Mouse (Mus musculus): Measurements from ENCODE around the gene Bsn. TPM values are rescaled to one million over a fixed set of nuclear protein-coding genes. Genes with fewer than 3 reads are reported as not detected.

The Bsn gene
- polyA plus RNA-seq, 1 experiment from 2014 or later, result 2.9 TPM

- Histone ChIP-seq H3K27me3 (ENCODE audit: control insufficient read depth, insufficient read depth, low read length) (no peaks in the 10 kb centered on the region), H3K36me3 (ENCODE audit: control insufficient read depth, insufficient read depth, low read length) (peaks cover 21% of the 10 kb centered on the region), H3K27ac (ENCODE audit: low read length) (0 out of 2 replicates have a peak overlapping the region, but pooled peaks have one; percentile 1), H3K9ac (ENCODE audit: low read length) (no peak overlapping the region; the same call in 1 of the 2 replicates), H3K4me2 (ENCODE audit: low read depth, low read length) (no peak overlapping the region), H3K9me3 (replicated peaks; ENCODE audit: control insufficient read depth, low read length) (no peaks in the 10 kb centered on the region), H3K4me3 (replicated peaks; ENCODE audit: low read length) (no peak overlapping the region), H3K4me1 (ENCODE audit: control insufficient read depth, insufficient read depth, low read length) (peaks cover 21% of the 10 kb centered on the region)
- ATAC-seq (ENCODE audit: insufficient read depth, low FRiP score), result no peak
- 88% methylated on average over 22 of the region's 22 CpGs for WGBS
These were observed 135.7 kb downstream of the Bsn start for GRCm38 (mm10) chr9:108054331-108055040.

DNA sequence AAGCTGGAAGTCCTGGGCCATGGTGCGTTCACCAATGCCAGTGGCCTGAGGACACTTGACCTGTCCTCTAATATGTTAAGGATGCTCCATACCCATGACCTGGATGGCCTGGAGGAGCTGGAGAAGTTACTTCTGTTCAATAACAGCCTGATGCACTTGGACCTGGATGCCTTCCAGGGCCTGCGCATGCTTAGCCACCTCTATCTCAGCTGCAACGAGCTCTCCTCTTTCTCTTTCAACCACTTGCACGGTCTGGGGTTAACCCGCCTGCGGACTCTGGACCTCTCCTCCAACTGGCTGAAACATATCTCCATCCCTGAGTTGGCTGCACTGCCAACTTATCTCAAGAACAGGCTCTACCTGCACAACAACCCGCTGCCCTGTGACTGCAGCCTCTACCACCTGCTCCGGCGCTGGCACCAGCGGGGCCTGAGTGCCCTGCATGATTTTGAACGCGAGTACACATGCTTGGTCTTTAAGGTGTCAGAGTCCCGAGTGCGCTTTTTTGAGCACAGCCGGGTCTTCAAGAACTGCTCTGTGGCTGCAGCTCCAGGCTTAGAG, 136.4 kb downstream of the Bsn start:
- no peak overlapping the region for H3K4me3 ChIP-seq (replicated peaks; ENCODE audit: low read length)
- 86% methylated on average over 15 of the region's 15 CpGs for WGBS
- H3K9ac ChIP-seq (ENCODE audit: low read length), result peak overlapping the region; percentile 60; the same call in 1 of the 2 replicates

GRCm38 (mm10) chr9:108052885-108053664, 137.1 kb downstream of the Bsn start, which contains the start of gene Amigo3:
TSS of gene Amigo3 (plus strand) at chr9:108053159.
- Histone ChIP-seq H3K4me1 (ENCODE audit: control insufficient read depth, insufficient read depth, low read length) (peaks cover 26% of the 10 kb centered on the region), H3K27ac (ENCODE audit: low read length) (peak within 1 kb of the TSS; percentile 67), H3K27me3 (ENCODE audit: control insufficient read depth, insufficient read depth, low read length) (no peaks in the 10 kb centered on the region), H3K9me3 (replicated peaks; ENCODE audit: control insufficient read depth, low read length) (no peaks in the 10 kb centered on the region), H3K36me3 (ENCODE audit: control insufficient read depth, insufficient read depth, low read length) (0 out of 2 replicates have a peak, but pooled peaks cover 15% of the 10 kb centered on the region), H3K4me2 (ENCODE audit: low read depth, low read length) (peak within 1 kb of the TSS; percentile 53), H3K4me3 (replicated peaks; ENCODE audit: low read length) (peak within 1 kb of the TSS; percentile 19; the same call in 1 of the 2 replicates), H3K9ac (ENCODE audit: low read length) (peak within 1 kb of the TSS; percentile 60)
- 51% methylated on average over 20 of the region's 20 CpGs for WGBS
- ATAC-seq (ENCODE audit: insufficient read depth, low FRiP score), result peak; percentile 69

More for the DNA sequence above, 136.4 kb downstream of the Bsn start:
- no peak for ATAC-seq (ENCODE audit: insufficient read depth, low FRiP score)
- no peaks in the 10 kb centered on the region for H3K27me3 ChIP-seq (ENCODE audit: control insufficient read depth, insufficient read depth, low read length)
- H3K4me1 ChIP-seq (ENCODE audit: control insufficient read depth, insufficient read depth, low read length), result peaks cover 22% of the 10 kb centered on the region
- H3K4me2 ChIP-seq (ENCODE audit: low read depth, low read length), result no peak overlapping the region
- H3K36me3 ChIP-seq (ENCODE audit: control insufficient read depth, insufficient read depth, low read length), result peaks cover 16% of the 10 kb centered on the region; the same call in 1 of the 2 replicates
- peak overlapping the region; percentile 67 for H3K27ac ChIP-seq (ENCODE audit: low read length)
- H3K9me3 ChIP-seq (replicated peaks; ENCODE audit: control insufficient read depth, low read length), result no peaks in the 10 kb centered on the region

GRCm38 (mm10) chr9:108052411-108052810, 137.8 kb downstream of the Bsn start:
- WGBS, result 69% methylated on average over 7 of the region's 7 CpGs
- H3K4me3 ChIP-seq (replicated peaks; ENCODE audit: low read length), result no peak overlapping the region
- no peaks in the 10 kb centered on the region for H3K27me3 ChIP-seq (ENCODE audit: control insufficient read depth, insufficient read depth, low read length)
- H3K9me3 ChIP-seq (replicated peaks; ENCODE audit: control insufficient read depth, low read length), result no peaks in the 10 kb centered on the region
- no peak overlapping the region for H3K4me2 ChIP-seq (ENCODE audit: low read depth, low read length)
- H3K36me3 ChIP-seq (ENCODE audit: control insufficient read depth, insufficient read depth, low read length), result 0 out of 2 replicates have a peak, but pooled peaks cover 15% of the 10 kb centered on the region
- H3K27ac ChIP-seq (ENCODE audit: low read length), result peak overlapping the region; percentile 46
- H3K9ac ChIP-seq (ENCODE audit: low read length), result peak overlapping the region; percentile 32; the same call in 1 of the 2 replicates
- ATAC-seq (ENCODE audit: insufficient read depth, low FRiP score), result no peak
- H3K4me1 ChIP-seq (ENCODE audit: control insufficient read depth, insufficient read depth, low read length), result peaks cover 31% of the 10 kb centered on the region

- Histone ChIP-seq H3K9ac (ENCODE audit: low read length) (peak overlapping the region; percentile 32; the same call in 1 of the 2 replicates), H3K27ac (ENCODE audit: low read length) (no peak overlapping the region)
- 75% methylated on average over 4 of the region's 4 CpGs for WGBS
These were observed 138.3 kb downstream of the Bsn start for GRCm38 (mm10) chr9:108051931-108052220.

DNA sequence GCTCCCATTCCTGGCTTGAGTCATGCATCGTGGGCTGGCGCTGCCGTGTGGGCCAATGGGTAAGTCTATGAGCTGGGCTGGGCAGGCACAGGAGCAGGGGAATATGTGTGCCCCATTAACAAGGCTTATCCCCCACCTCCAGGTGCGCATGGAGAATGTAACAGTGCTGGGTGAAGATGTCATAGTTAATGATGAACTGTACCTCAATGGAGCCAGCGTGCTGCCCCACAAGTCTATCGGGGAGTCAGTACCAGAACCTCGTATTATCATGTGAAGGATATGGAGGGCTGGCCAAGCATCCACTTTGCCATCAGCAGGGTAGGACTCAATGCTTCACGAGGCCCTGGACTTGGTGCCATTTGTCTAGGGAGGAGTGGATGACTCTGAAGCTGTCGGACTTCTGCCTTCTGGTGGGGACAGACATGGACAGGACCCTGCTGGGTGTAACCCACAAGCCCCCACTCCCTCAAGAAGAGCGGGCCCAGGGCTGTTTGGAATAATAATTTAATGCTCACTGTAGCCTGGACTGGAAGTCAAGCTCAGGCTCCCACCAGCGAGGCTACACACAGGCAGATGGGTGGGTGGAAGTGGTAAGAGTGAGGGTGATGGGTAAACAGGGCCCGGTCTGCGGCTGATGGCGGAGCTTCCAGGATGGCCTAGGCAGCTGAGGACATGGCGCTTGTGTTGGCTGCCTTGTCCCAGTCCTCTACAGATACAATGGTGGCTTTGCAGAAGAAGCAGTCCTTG, 138.8 kb downstream of the Bsn start:
- no peak overlapping the region for H3K4me3 ChIP-seq (replicated peaks; ENCODE audit: low read length)
- WGBS, result 93% methylated on average over 15 of the region's 15 CpGs
- no peak overlapping the region for H3K27ac ChIP-seq (ENCODE audit: low read length)
- no peaks in the 10 kb centered on the region for H3K9me3 ChIP-seq (replicated peaks; ENCODE audit: control insufficient read depth, low read length)
- ATAC-seq (ENCODE audit: insufficient read depth, low FRiP score), result no peak
- H3K27me3 ChIP-seq (ENCODE audit: control insufficient read depth, insufficient read depth, low read length), result no peaks in the 10 kb centered on the region
- peaks cover 17% of the 10 kb centered on the region; the same call in 1 of the 2 replicates for H3K36me3 ChIP-seq (ENCODE audit: control insufficient read depth, insufficient read depth, low read length)
- no peak overlapping the region for H3K4me2 ChIP-seq (ENCODE audit: low read depth, low read length)
- H3K4me1 ChIP-seq (ENCODE audit: control insufficient read depth, insufficient read depth, low read length), result peaks cover 31% of the 10 kb centered on the region
- H3K9ac ChIP-seq (ENCODE audit: low read length), result no peak overlapping the region

More at GRCm38 (mm10) chr9:108051931-108052220, 138.3 kb downstream of the Bsn start:
- Histone ChIP-seq H3K9me3 (replicated peaks; ENCODE audit: control insufficient read depth, low read length) (no peaks in the 10 kb centered on the region), H3K4me1 (ENCODE audit: control insufficient read depth, insufficient read depth, low read length) (peaks cover 31% of the 10 kb centered on the region), H3K36me3 (ENCODE audit: control insufficient read depth, insufficient read depth, low read length) (peaks cover 17% of the 10 kb centered on the region; the same call in 1 of the 2 replicates), H3K4me2 (ENCODE audit: low read depth, low read length) (no peak overlapping the region), H3K27me3 (ENCODE audit: control insufficient read depth, insufficient read depth, low read length) (no peaks in the 10 kb centered on the region), H3K4me3 (replicated peaks; ENCODE audit: low read length) (no peak overlapping the region)
- no peak for ATAC-seq (ENCODE audit: insufficient read depth, low FRiP score)

DNA sequence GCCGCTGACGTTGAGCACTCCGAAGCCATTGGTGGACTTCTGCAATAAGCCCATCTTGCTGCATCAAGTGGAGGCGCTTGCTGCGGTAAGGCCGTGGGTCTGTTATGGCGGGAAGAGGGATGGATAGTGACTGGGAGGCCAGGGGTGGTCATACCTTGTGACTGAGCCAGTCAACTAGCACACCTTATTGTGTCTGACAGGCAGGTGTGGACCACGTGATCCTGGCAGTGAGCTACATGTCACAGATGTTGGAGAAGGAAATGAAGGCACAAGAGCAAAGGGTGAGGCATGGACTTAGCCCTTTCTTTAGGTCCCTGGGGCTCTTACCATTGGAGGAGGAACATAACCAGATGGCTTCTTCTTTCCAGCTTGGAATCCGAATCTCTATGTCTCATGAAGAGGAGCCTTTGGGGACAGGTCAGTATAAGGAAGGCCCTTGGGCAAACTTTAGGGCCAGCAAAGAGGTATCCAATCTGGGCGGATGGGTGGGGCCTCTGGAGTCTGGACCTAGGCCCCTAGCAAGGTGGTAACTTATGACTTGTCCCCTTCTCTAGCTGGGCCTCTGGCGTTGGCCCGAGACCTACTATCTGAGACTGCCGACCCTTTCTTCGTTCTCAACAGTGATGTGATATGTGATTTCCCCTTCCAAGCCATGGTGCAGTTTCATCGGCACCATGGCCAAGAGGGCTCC, 140.5 kb downstream of the Bsn start:
- Histone ChIP-seq H3K27me3 (ENCODE audit: control insufficient read depth, insufficient read depth, low read length) (no peaks in the 10 kb centered on the region), H3K4me3 (replicated peaks; ENCODE audit: low read length) (peak overlapping the region; percentile 91), H3K4me1 (ENCODE audit: control insufficient read depth, insufficient read depth, low read length) (peaks cover 31% of the 10 kb centered on the region), H3K4me2 (ENCODE audit: low read depth, low read length) (peak overlapping the region; percentile 88), H3K36me3 (ENCODE audit: control insufficient read depth, insufficient read depth, low read length) (peaks cover 27% of the 10 kb centered on the region), H3K27ac (ENCODE audit: low read length) (peak overlapping the region; percentile 86), H3K9me3 (replicated peaks; ENCODE audit: control insufficient read depth, low read length) (no peaks in the 10 kb centered on the region), H3K9ac (ENCODE audit: low read length) (peak overlapping the region; percentile 89)
- 41% methylated on average over 15 of the region's 15 CpGs for WGBS
- ATAC-seq (ENCODE audit: insufficient read depth, low FRiP score), result peak; percentile 2; the same call in 1 of the 2 replicates

DNA sequence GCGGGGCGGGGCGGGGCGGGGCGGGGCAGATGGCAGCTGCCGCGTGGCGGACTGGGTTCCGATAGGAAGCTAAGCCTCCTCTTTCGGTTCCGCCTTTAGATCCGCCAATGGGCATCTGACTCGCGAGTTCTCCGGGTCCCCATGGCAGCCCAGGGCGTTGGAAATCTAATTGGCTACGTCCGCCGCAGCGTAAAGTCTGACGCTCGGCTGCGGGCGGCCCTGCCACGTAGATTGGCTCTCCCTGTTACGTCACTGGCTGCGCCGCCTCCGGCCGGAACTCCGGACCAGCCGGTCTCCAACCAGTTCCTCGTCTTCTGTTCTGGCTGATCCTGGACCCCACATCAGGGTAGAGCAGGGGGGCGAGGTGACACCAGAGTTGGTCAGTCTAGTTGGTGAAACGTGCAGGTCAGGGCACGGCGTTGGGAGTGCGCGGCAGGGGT, 141.1 kb downstream of the Bsn start, which contains the start of gene Gmppb:
Gene Gmppb, plus strand, starts transcription at position 227 of the 440 bp plus-strand sequence.
- Histone ChIP-seq H3K9ac (ENCODE audit: low read length) (peak within 1 kb of the TSS; percentile 89), H3K27ac (ENCODE audit: low read length) (peak within 1 kb of the TSS; percentile 86), H3K36me3 (ENCODE audit: control insufficient read depth, insufficient read depth, low read length) (peaks cover 29% of the 10 kb centered on the region), H3K4me2 (ENCODE audit: low read depth, low read length) (peak within 1 kb of the TSS; percentile 88), H3K4me1 (ENCODE audit: control insufficient read depth, insufficient read depth, low read length) (peaks cover 31% of the 10 kb centered on the region), H3K9me3 (replicated peaks; ENCODE audit: control insufficient read depth, low read length) (no peaks in the 10 kb centered on the region), H3K4me3 (replicated peaks; ENCODE audit: low read length) (peak within 1 kb of the TSS; percentile 91), H3K27me3 (ENCODE audit: control insufficient read depth, insufficient read depth, low read length) (no peaks in the 10 kb centered on the region)
- under 1% methylated on average over 36 of the region's 39 CpGs for WGBS
- peak; percentile 93 for ATAC-seq (ENCODE audit: insufficient read depth, low FRiP score)

Measured in stomach, embryonic 16.5 days (tissue).